Mouse (Mus musculus) neural tube, embryonic 15.5 days (tissue): ENCODE measurements around the gene Prss46. TPM values are rescaled to one million over a fixed set of nuclear protein-coding genes. Genes with fewer than 3 reads are reported as not detected.
"Not testable (repeated sequence)": the region's sequence is repeated elsewhere in the genome, so short reads cannot be mapped to it uniquely, and the experiment has no call there.

ENCODE experiments used
- ATAC-seq: fragments of 200-750 bp; cut with Nextera tagmentation; 2 replicates; pipeline ENCODE4 v1.8.0; 2017; ENCODE audit warnings: mild to moderate bottlenecking, moderate TSS enrichment, moderate library complexity; ENCODE audit not compliant: low FRiP score
- H3K27ac ChIP-seq: fragments of 300-500 bp; sonication (generic); replicated peaks from 2 replicates; pipeline ENCODE4 v1.5.1; 2015; ENCODE audit warnings: mild to moderate bottlenecking, inconsistent platforms
- H3K27me3 ChIP-seq: fragments of 300-500 bp; sonication (generic); replicated peaks from 2 replicates; pipeline ENCODE4 v1.6.1; 2015; ENCODE audit warnings: inconsistent platforms
- H3K36me3 ChIP-seq: fragments of 300-500 bp; sonication (generic); 2 replicates; pipeline ENCODE4 v1.6.1; 2015; ENCODE audit warnings: inconsistent platforms
- H3K4me1 ChIP-seq: fragments of 300-500 bp; sonication (generic); 2 replicates; pipeline ENCODE4 v1.6.1; 2015; ENCODE audit warnings: inconsistent platforms
- H3K4me2 ChIP-seq: fragments of 300-500 bp; sonication (generic); 2 replicates; pipeline ENCODE4 v1.6.1; 2015; ENCODE audit warnings: inconsistent platforms, mild to moderate bottlenecking, moderate library complexity
- H3K4me3 ChIP-seq: fragments of 300-500 bp; sonication (generic); replicated peaks from 2 replicates; pipeline ENCODE4 v1.5.1; 2015; ENCODE audit warnings: mild to moderate bottlenecking, inconsistent platforms
- H3K9ac ChIP-seq: fragments of 300-500 bp; sonication (generic); replicated peaks from 2 replicates; pipeline ENCODE4 v1.6.1; 2015; ENCODE audit warnings: mild to moderate bottlenecking, inconsistent platforms
- H3K9me3 ChIP-seq: fragments of 300-500 bp; sonication (generic); replicated peaks from 2 replicates; pipeline ENCODE4 v1.6.1; 2016; ENCODE audit warnings: inconsistent platforms
- WGBS: fragments of 180-500 bp; shearing (Covaris S2); methylation state at CpG from one replicate; pipeline ENCODE4 v1.1.7; 2015; ENCODE audit warnings: mixed read lengths; 5-methylcytosine and 5-hydroxymethylcytosine counted together
- polyA plus RNA-seq: library from polyadenylated mRNA; unstranded; fragments of >200 nt; fragmentation: Nextera tagmentation; extraction: Ambion mirVana; gene quantifications from 2 replicates; pipeline ENCODE4 v1.2.1, GENCODE M21; 2015

The Prss46 gene
- not detected in 2 replicates for polyA plus RNA-seq

GRCm38 (mm10) chr9:110844206-110844605, at the start of gene Prss46:
TSS of gene Prss46 (plus strand) at chr9:110844506.
- H3K4me2 ChIP-seq, result no peak within 1 kb of the TSS
- H3K9me3 ChIP-seq, result no peaks in the 10 kb centered on the region
- no peaks in the 10 kb centered on the region for H3K4me1 ChIP-seq
- H3K9ac ChIP-seq, result no peak within 1 kb of the TSS
- no peak for ATAC-seq
- H3K27me3 ChIP-seq, result no peaks in the 10 kb centered on the region
- H3K36me3 ChIP-seq, result no peaks in the 10 kb centered on the region
- WGBS, result 86% methylated on average over 10 of the region's 10 CpGs
- H3K4me3 ChIP-seq, result no peak within 1 kb of the TSS
- no peak within 1 kb of the TSS for H3K27ac ChIP-seq

- no peaks in the 10 kb centered on the region for H3K4me1 ChIP-seq
- no peak overlapping the region for H3K4me2 ChIP-seq
- H3K27ac ChIP-seq, result no peak overlapping the region
- H3K9me3 ChIP-seq, result no peaks in the 10 kb centered on the region
- H3K36me3 ChIP-seq, result no peaks in the 10 kb centered on the region
- H3K27me3 ChIP-seq, result no peaks in the 10 kb centered on the region
- H3K9ac ChIP-seq, result no peak overlapping the region
- H3K4me3 ChIP-seq, result no peak overlapping the region
- WGBS, result 83% methylated on average over 10 of the region's 10 CpGs
- no peak for ATAC-seq
Observed at GRCm38 (mm10) chr9:110797013-110797412, 47.3 kb upstream of the Prss46 start.

GRCm38 (mm10) chr9:110797866-110798265, 46.4 kb upstream of the Prss46 start, which contains the start of gene Prss42:
TSS of gene Prss42 (plus strand) at chr9:110798166.
- H3K9me3 ChIP-seq, result no peaks in the 10 kb centered on the region
- H3K36me3 ChIP-seq, result no peaks in the 10 kb centered on the region
- no peak within 1 kb of the TSS for H3K4me2 ChIP-seq
- WGBS, result 93% methylated on average over 14 of the region's 14 CpGs
- H3K27me3 ChIP-seq, result no peaks in the 10 kb centered on the region
- no peaks in the 10 kb centered on the region for H3K4me1 ChIP-seq
- H3K4me3 ChIP-seq, result no peak within 1 kb of the TSS
- H3K9ac ChIP-seq, result no peak within 1 kb of the TSS
- ATAC-seq, result no peak
- no peak within 1 kb of the TSS for H3K27ac ChIP-seq

GRCm38 (mm10) chr9:110800834-110801479, 43.3 kb upstream of the Prss46 start:
- no peaks in the 10 kb centered on the region for H3K9me3 ChIP-seq
- H3K27me3 ChIP-seq, result no peaks in the 10 kb centered on the region
- H3K9ac ChIP-seq, result no peak overlapping the region
- H3K36me3 ChIP-seq, result no peaks in the 10 kb centered on the region
- H3K4me1 ChIP-seq, result no peaks in the 10 kb centered on the region
- H3K27ac ChIP-seq, result no peak overlapping the region
- H3K4me3 ChIP-seq, result no peak overlapping the region
- 93% methylated on average over 8 of the region's 8 CpGs for WGBS
- no peak overlapping the region for H3K4me2 ChIP-seq
- ATAC-seq, result no peak

- no peaks in the 10 kb centered on the region for H3K27me3 ChIP-seq
- H3K4me1 ChIP-seq, result no peaks in the 10 kb centered on the region
- 76% methylated on average over 4 of the region's 4 CpGs for WGBS
- no peak overlapping the region for H3K4me2 ChIP-seq
- no peaks in the 10 kb centered on the region for H3K36me3 ChIP-seq
- no peak overlapping the region for H3K9ac ChIP-seq
- no peak overlapping the region for H3K27ac ChIP-seq
- H3K4me3 ChIP-seq, result no peak overlapping the region
- no peaks in the 10 kb centered on the region for H3K9me3 ChIP-seq
- ATAC-seq, result no peak
Observed at GRCm38 (mm10) chr9:110803294-110803693, 41.0 kb upstream of the Prss46 start.

- no peak overlapping the region for H3K9ac ChIP-seq
- 92% methylated on average over 4 of the region's 4 CpGs for WGBS
Observed at GRCm38 (mm10) chr9:110810051-110810450, 34.3 kb upstream of the Prss46 start.

GRCm38 (mm10) chr9:110813789-110814188, 30.5 kb upstream of the Prss46 start, which contains the start of gene Prss44:
TSS of gene Prss44 (plus strand) at chr9:110813994.
- Histone ChIP-seq H3K4me3 (no peak within 1 kb of the TSS), H3K27ac (no peak within 1 kb of the TSS), H3K4me2 (no peak within 1 kb of the TSS), H3K36me3 (no peaks in the 10 kb centered on the region), H3K4me1 (no peaks in the 10 kb centered on the region), H3K9me3 (no peaks in the 10 kb centered on the region), H3K27me3 (no peaks in the 10 kb centered on the region), H3K9ac (no peak within 1 kb of the TSS)
- ATAC-seq, result no peak
- WGBS, result 69% methylated on average over 18 of the region's 18 CpGs

More at GRCm38 (mm10) chr9:110810051-110810450, 34.3 kb upstream of the Prss46 start:
- Histone ChIP-seq H3K4me2 (no peak overlapping the region), H3K4me3 (no peak overlapping the region), H3K4me1 (no peaks in the 10 kb centered on the region), H3K36me3 (no peaks in the 10 kb centered on the region), H3K27me3 (no peaks in the 10 kb centered on the region), H3K9me3 (no peaks in the 10 kb centered on the region), H3K27ac (no peak overlapping the region)
- ATAC-seq, result no peak

GRCm38 (mm10) chr9:110820546-110820945, 23.8 kb upstream of the Prss46 start:
- not testable (repeated sequence) for H3K27me3 ChIP-seq, H3K4me3 ChIP-seq, H3K27ac ChIP-seq, H3K9me3 ChIP-seq, H3K9ac ChIP-seq, H3K4me1 ChIP-seq, H3K36me3 ChIP-seq, H3K4me2 ChIP-seq, ATAC-seq

GRCm38 (mm10) chr9:110821436-110821835, 22.9 kb upstream of the Prss46 start:
- H3K27me3 ChIP-seq, result no peaks in the 10 kb centered on the region
- H3K9ac ChIP-seq, result no peak overlapping the region
- no peaks in the 10 kb centered on the region for H3K9me3 ChIP-seq
- no peaks in the 10 kb centered on the region for H3K4me1 ChIP-seq
- ATAC-seq, result no peak
- no peak overlapping the region for H3K27ac ChIP-seq
- WGBS, result 84% methylated on average over 7 of the region's 7 CpGs
- H3K4me3 ChIP-seq, result no peak overlapping the region
- no peak overlapping the region for H3K4me2 ChIP-seq
- H3K36me3 ChIP-seq, result no peaks in the 10 kb centered on the region

- H3K27me3 ChIP-seq, result no peaks in the 10 kb centered on the region
- no peaks in the 10 kb centered on the region for H3K4me1 ChIP-seq
- no peak overlapping the region for H3K9ac ChIP-seq
- H3K27ac ChIP-seq, result no peak overlapping the region
- ATAC-seq, result no peak
- H3K9me3 ChIP-seq, result no peaks in the 10 kb centered on the region
- H3K4me3 ChIP-seq, result no peak overlapping the region
- WGBS, result 82% methylated on average over 4 of the region's 4 CpGs
- no peaks in the 10 kb centered on the region for H3K36me3 ChIP-seq
- H3K4me2 ChIP-seq, result no peak overlapping the region
Observed at GRCm38 (mm10) chr9:110825426-110825825, 18.9 kb upstream of the Prss46 start.

GRCm38 (mm10) chr9:110825832-110826231, 18.5 kb upstream of the Prss46 start:
- Histone ChIP-seq H3K4me2 (no peak overlapping the region), H3K9ac (no peak overlapping the region), H3K27me3 (no peaks in the 10 kb centered on the region), H3K4me3 (no peak overlapping the region), H3K36me3 (no peaks in the 10 kb centered on the region), H3K4me1 (no peaks in the 10 kb centered on the region), H3K27ac (no peak overlapping the region), H3K9me3 (no peaks in the 10 kb centered on the region)
- 76% methylated on average over 7 of the region's 7 CpGs for WGBS
- ATAC-seq, result no peak

- Histone ChIP-seq H3K4me1 (no peaks in the 10 kb centered on the region), H3K9ac (no peak within 1 kb of the TSS), H3K4me2 (no peak within 1 kb of the TSS), H3K27me3 (no peaks in the 10 kb centered on the region), H3K36me3 (no peaks in the 10 kb centered on the region), H3K9me3 (no peaks in the 10 kb centered on the region), H3K4me3 (no peak within 1 kb of the TSS), H3K27ac (no peak within 1 kb of the TSS)
- no peak for ATAC-seq
- 80% methylated on average over 3 of the region's 3 CpGs for WGBS
Observed at GRCm38 (mm10) chr9:110826390-110826789, 17.9 kb upstream of the Prss46 start, which contains the start of gene Prss43. TSS of gene Prss43 (plus strand) at chr9:110826690.
